Mouse (Mus musculus): ENCODE measurements around the gene Gja8. TPM values are rescaled to one million over a fixed set of nuclear protein-coding genes. Genes with fewer than 3 reads are reported as not detected.

The Gja8 gene
- polyA plus RNA-seq, 1 experiment from 2014 or later = not detected

DNA sequence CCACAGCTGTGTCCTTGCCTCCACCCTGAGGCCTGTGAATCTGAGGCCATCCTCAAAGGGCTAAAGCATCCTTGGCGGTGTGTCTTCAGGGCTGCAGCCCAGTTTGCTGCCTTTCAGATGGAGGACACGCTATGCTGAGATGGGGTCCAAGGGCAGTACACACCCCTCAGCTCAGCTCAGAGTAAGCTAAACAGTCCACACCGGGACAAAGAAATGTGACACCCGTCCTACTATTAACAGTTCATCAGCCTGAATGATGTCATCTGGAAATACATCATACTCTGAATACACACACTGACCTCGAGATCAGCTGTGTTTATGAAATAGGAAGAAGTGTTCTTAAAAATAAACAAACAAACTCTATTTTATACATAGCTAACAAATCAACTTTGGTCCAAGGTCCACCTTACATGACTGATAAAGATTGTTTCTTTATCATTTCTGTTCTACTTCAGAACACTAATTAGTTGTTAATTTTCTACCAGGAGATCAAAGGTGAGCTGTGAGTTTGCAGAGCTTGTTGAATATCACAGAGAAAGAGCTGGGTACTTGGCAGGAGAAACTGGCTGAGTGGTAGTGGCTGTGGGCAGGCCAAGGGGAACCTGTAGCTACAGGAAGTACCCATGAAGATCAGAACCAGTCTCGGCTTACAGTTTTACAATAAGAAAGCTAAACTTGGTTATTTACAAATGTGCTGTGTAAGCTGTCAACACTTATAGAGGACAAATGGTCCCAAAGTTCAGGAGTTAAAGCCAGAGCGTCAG, 50.8 kb downstream of the Gja8 start:
- H3K36me3 ChIP-seq = peaks cover 88% of the 10 kb centered on the region
- no peak overlapping the region for H3K27ac ChIP-seq (replicated peaks)
- H3K9me3 ChIP-seq = no peaks in the 10 kb centered on the region
- H3K9ac ChIP-seq = no peak overlapping the region
- H3K4me1 ChIP-seq = no peaks in the 10 kb centered on the region
- no peak overlapping the region for H3K4me2 ChIP-seq
- 80% methylated on average over 7 of the region's 7 CpGs for WGBS
- H3K27me3 ChIP-seq (replicated peaks) = no peaks in the 10 kb centered on the region
- H3K4me3 ChIP-seq = no peak overlapping the region
- no peak for ATAC-seq (ENCODE audit: extremely low read depth, insufficient number of reproducible peaks, low FRiP score, low TSS enrichment)

DNA sequence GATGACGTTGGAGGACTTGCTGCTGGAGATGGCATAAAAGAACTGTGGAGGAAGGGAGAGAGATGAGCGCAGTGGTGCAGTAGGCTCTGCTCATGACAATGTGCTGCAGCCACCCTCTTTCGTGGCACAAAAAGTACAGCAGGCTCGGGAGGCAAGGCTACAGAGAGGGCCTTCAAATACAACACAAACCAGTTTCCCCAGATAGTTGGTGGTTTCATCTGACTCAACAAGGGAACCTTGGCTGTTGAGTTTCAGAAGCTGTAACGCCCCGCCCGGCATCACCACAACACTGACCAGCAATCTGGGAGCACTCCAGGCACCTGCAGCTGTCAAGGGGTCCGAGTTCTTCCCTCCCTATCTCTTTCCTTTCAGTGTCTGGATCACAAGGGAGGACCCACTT, 53.3 kb downstream of the Gja8 start:
- Histone ChIP-seq H3K27me3 (replicated peaks) (no peaks in the 10 kb centered on the region), H3K4me2 (no peak overlapping the region), H3K9me3 (no peaks in the 10 kb centered on the region), H3K4me1 (no peaks in the 10 kb centered on the region), H3K4me3 (no peak overlapping the region), H3K27ac (replicated peaks) (no peak overlapping the region), H3K36me3 (peaks cover 89% of the 10 kb centered on the region), H3K9ac (no peak overlapping the region)
- ATAC-seq (ENCODE audit: extremely low read depth, insufficient number of reproducible peaks, low FRiP score, low TSS enrichment) = no peak
- 90% methylated on average over 8 of the region's 8 CpGs for WGBS

DNA sequence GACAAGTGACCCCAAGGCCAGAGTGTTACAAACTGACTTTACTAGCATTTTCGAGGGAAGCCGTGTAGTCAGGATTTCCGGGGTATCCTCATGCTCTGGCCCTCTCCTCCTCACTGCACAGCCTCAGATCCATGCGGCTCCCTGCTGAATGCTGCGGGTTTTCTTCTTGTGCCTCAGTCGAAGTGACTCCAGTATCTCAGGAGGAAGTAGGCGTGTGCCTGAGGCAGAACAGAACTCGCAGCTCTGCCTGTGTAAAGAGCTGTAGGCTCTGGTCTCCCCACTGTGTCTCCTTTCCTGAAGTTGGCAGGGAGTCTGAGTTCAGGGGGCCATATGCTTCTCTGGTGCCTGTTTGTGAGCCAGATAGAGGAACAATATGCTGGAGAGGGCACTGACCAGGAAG, 54.8 kb downstream of the Gja8 start:
- Histone ChIP-seq H3K27ac (replicated peaks) (no peak overlapping the region), H3K4me3 (no peak overlapping the region), H3K9me3 (no peaks in the 10 kb centered on the region), H3K9ac (no peak overlapping the region), H3K36me3 (peaks cover 81% of the 10 kb centered on the region), H3K4me2 (no peak overlapping the region), H3K4me1 (no peaks in the 10 kb centered on the region), H3K27me3 (replicated peaks) (no peaks in the 10 kb centered on the region)
- WGBS = 77% methylated on average over 8 of the region's 8 CpGs
- no peak for ATAC-seq (ENCODE audit: extremely low read depth, insufficient number of reproducible peaks, low FRiP score, low TSS enrichment)

DNA sequence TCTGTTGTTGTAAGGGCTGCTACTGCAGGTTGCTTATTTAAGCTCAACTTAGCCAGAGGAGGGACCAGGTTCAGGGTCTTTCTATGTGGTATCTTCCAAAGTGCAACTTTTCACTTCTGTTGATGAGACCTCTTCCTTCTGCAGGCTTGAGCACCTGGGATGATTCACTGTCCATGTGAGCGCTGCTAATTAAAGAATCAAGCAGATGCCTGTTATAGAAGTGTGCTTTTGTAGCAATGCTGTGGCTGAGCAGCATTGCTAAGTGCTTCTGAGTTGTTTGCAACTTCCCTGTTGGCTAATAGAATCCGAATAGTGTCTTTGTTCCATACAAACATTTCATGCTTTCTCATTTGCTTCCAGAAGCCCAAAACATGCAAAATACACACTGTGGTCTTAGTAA, 55.5 kb downstream of the Gja8 start:
- Histone ChIP-seq H3K4me2 (no peak overlapping the region), H3K9ac (no peak overlapping the region), H3K4me1 (no peaks in the 10 kb centered on the region), H3K27me3 (replicated peaks) (no peaks in the 10 kb centered on the region), H3K27ac (replicated peaks) (no peak overlapping the region), H3K4me3 (no peak overlapping the region), H3K9me3 (no peaks in the 10 kb centered on the region), H3K36me3 (peaks cover 74% of the 10 kb centered on the region)
- 89% methylated on average over 2 of the region's 2 CpGs for WGBS
- ATAC-seq (ENCODE audit: extremely low read depth, insufficient number of reproducible peaks, low FRiP score, low TSS enrichment) = no peak

DNA sequence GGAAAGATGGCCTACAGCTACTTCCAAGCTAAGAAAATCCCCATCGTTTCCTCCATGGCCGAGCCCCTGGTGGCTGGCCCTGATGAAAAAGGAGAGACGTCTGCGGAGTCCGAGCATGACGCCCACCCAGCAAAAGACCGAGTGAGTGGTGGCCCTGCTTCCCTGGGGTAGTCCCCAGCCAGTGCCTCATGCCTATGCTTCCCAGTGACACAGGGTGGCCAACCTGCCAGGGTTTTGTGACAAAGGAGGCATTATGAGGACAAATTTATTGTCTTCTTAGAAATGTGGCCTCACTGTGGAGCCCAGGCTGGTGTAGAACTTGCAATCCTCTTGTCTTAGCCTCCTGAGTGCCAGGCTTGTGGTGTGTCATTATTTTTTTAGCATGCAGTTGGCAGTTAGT, 56.7 kb downstream of the Gja8 start:
- no peaks in the 10 kb centered on the region for H3K4me1 ChIP-seq
- no peaks in the 10 kb centered on the region for H3K27me3 ChIP-seq (replicated peaks)
- no peak overlapping the region for H3K9ac ChIP-seq
- H3K4me3 ChIP-seq = no peak overlapping the region
- H3K4me2 ChIP-seq = no peak overlapping the region
- H3K9me3 ChIP-seq = no peaks in the 10 kb centered on the region
- peaks cover 63% of the 10 kb centered on the region for H3K36me3 ChIP-seq
- WGBS = 90% methylated on average over 7 of the region's 7 CpGs
- no peak for ATAC-seq (ENCODE audit: extremely low read depth, insufficient number of reproducible peaks, low FRiP score, low TSS enrichment)
- no peak overlapping the region for H3K27ac ChIP-seq (replicated peaks)

DNA sequence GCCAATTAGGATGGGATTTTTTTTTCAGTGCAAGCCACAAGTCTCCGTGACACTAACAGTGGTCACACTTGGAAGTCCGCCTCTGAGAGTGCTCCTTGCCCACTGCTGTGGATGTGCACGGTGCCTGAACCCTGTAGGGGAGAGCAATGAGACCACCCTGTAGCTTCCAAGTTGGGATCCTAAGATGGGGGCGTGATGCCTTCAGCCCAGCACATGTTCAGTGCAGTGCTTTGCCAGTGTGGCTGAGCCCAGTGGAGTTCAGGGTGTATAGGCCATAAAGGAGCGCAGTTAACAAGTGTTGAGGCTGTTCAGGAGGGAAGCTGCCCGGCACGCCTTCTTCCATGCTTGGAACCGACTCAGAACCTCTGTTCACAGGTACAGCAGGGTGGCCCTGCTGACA, 57.3 kb downstream of the Gja8 start:
- no peak overlapping the region for H3K4me2 ChIP-seq
- H3K4me1 ChIP-seq = no peaks in the 10 kb centered on the region
- WGBS = 88% methylated on average over 8 of the region's 8 CpGs
- H3K4me3 ChIP-seq = no peak overlapping the region
- H3K9me3 ChIP-seq = no peaks in the 10 kb centered on the region
- no peak overlapping the region for H3K9ac ChIP-seq
- H3K27me3 ChIP-seq (replicated peaks) = no peaks in the 10 kb centered on the region
- peaks cover 57% of the 10 kb centered on the region for H3K36me3 ChIP-seq
- no peak for ATAC-seq (ENCODE audit: extremely low read depth, insufficient number of reproducible peaks, low FRiP score, low TSS enrichment)
- H3K27ac ChIP-seq (replicated peaks) = no peak overlapping the region

DNA sequence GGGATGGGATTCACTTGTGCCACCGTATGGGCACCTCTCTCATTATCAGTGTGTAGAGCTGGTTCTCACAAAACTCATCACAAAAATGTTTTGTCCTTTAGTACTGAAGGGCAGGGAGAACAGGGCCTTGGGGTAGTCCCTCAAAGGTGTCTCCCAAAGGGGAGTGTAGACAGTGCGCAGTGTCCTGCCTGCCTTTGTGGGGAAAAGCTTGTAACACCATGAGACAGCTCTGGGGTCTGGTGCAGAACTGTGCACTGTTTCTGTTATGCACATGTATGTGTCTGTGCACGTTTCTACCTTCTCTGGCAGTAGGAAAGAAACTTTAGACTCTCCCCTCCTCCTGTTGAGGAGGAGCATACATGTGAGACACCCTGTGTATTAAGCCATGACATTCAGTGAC, 58.0 kb downstream of the Gja8 start:
- Histone ChIP-seq H3K4me3 (no peak overlapping the region), H3K27ac (replicated peaks) (no peak overlapping the region), H3K9ac (no peak overlapping the region), H3K36me3 (peaks cover 50% of the 10 kb centered on the region), H3K4me2 (no peak overlapping the region), H3K9me3 (no peaks in the 10 kb centered on the region), H3K4me1 (no peaks in the 10 kb centered on the region), H3K27me3 (replicated peaks) (no peaks in the 10 kb centered on the region)
- WGBS = 88% methylated on average over 3 of the region's 3 CpGs
- ATAC-seq (ENCODE audit: extremely low read depth, insufficient number of reproducible peaks, low FRiP score, low TSS enrichment) = no peak

Other genes starting within 250 kb of the Gja8 start
- gene Pias3, start 229.6 kb downstream of the Gja8 start, polyA plus RNA-seq (2015; fragmentation: Nextera tagmentation; extraction: Ambion mirVana) = 36.0 and 37.7 TPM in 2 replicates
- 7.1 and 7.2 TPM in 2 replicates for gene Nudt17, start 217.5 kb downstream of the Gja8 start, polyA plus RNA-seq (2015; fragmentation: Nextera tagmentation; extraction: Ambion mirVana)
- 25.2 and 29.3 TPM in 2 replicates for gene Polr3c, start 198.4 kb downstream of the Gja8 start, polyA plus RNA-seq (2015; fragmentation: Nextera tagmentation; extraction: Ambion mirVana)
- gene Rnf115, start 198.4 kb downstream of the Gja8 start, polyA plus RNA-seq (2015; fragmentation: Nextera tagmentation; extraction: Ambion mirVana) = 36.9 and 44.8 TPM in 2 replicates
- 0.08 and 0.38 TPM in 2 replicates for gene Pdzk1, start 96.7 kb downstream of the Gja8 start, polyA plus RNA-seq (2015; fragmentation: Nextera tagmentation; extraction: Ambion mirVana)
- 0.36 TPM in 1 of 2 replicates, not detected in the other for gene Cd160, start 96.7 kb downstream of the Gja8 start, polyA plus RNA-seq (2015; fragmentation: Nextera tagmentation; extraction: Ambion mirVana)
- gene Gja5, start 21.3 kb downstream of the Gja8 start, polyA plus RNA-seq (2015; fragmentation: Nextera tagmentation; extraction: Ambion mirVana) = 113 and 126 TPM in 2 replicates
- gene Gpr89, start 20.7 kb downstream of the Gja8 start, polyA plus RNA-seq (2015; fragmentation: Nextera tagmentation; extraction: Ambion mirVana) = 24.2 and 26.6 TPM in 2 replicates
- gene Acp6, start 232.8 kb upstream of the Gja8 start, polyA plus RNA-seq (2015; fragmentation: Nextera tagmentation; extraction: Ambion mirVana) = 53.0 and 61.0 TPM in 2 replicates